Mouse (Mus musculus): ENCODE measurements around the gene Pdzrn4.

- no peak for TF ChIP-seq GATA1 (IDR thresholded peaks at IDR 0.05; ENCODE audit: low read length)
- no peak for TF ChIP-seq TAL1 (IDR thresholded peaks at IDR 0.05; ENCODE audit: low read length)
Observed at GRCm38 (mm10) chr15:92676096-92676495, 279.4 kb downstream of the Pdzrn4 start.

Measured in erythroblast, embryonic 14.5 days (primary cell).